Mouse (Mus musculus): ENCODE results near the gene Daam1.

DNA sequence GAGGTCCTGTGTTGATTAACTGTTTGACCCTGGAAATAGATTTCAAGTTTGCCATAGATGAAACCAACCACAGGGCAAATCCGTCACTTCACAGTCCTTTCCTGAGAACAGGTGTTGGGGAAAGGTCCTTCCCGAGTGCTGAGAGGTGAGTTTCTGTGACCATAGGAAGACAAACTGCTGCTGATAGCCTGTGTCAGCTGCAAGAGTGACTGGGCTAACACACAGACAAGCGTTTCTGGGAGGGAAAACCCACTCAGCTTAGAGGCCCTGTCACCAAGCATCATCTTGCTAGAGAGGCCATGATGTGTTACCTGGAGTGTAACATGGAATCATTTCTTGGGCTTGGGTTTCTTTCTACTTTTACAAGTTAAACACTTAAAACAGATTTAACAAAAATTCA, 35.1 kb downstream of the Daam1 start:
- no peak for TF ChIP-seq CTCF (conservative IDR thresholded peaks at IDR 0.05; ENCODE audit: low read length)
- TF ChIP-seq POU5F1 (IDR thresholded peaks at IDR 0.05; ENCODE audit: borderline replicate concordance, low read length): no peak
